In genomic region chr14:61242611-61243010, GRCm38 (mm10) we compare ENCODE assay signal across 12 mouse cellular contexts. TPM values are rescaled to one million over a fixed set of nuclear protein-coding genes. Genes with fewer than 3 reads are reported as not detected.
DNase-seq lines count a peak whose midpoint lies in the region; ATAC-seq and TF ChIP-seq lines count a peak whose summit lies in the region.
"Had no signal": no experiment of that assay in that cellular context is flagged by ENCODE, and none has a peak within 500 bp of the region (broad histone marks: within the 10 kb centered on the region; RNA-seq: fewer than 3 reads in every experiment).

No protein-coding gene starts in this region.

- TF ChIP-seq POLR2A in heart, adult 2 months (IDR thresholded peaks at IDR 0.05; ENCODE audit: insufficient read depth, low read depth, low read length): no peak
- no peak for TF ChIP-seq POLR2A in cortical plate, adult 2 months (IDR thresholded peaks at IDR 0.05; ENCODE audit: extremely low read depth, insufficient read depth, low read length)

- no peaks in the 10 kb centered on the region for H3K9me3 ChIP-seq in heart, embryonic 10.5 days
- H3K9me3 ChIP-seq in midbrain, embryonic 14.5 days (ENCODE audit: control insufficient read depth, low read length): no peaks in the 10 kb centered on the region
- no peaks in the 10 kb centered on the region; the same call in 1 of the 2 replicates for H3K9me3 ChIP-seq in midbrain, embryonic 10.5 days (replicated peaks)
- H3K9me3 ChIP-seq: embryonic facial prominence, embryonic 13.5 days; liver, embryonic 13.5 days had no signal

- intact Hi-C loops in heart, adult 2 months (cut with DNase I): loop anchor here (1.0 kb wide), 1 partner anchor 52 kb away; no protein-coding TSS in a partner anchor

- 33% methylated on average over 6 of the region's 6 CpGs for WGBS in heart, adult 2 months
- 36% methylated on average over 6 of the region's 6 CpGs for WGBS in heart, embryonic 10.5 days
- WGBS in midbrain, embryonic 14.5 days: 48% methylated on average over 6 of the region's 6 CpGs
- WGBS in midbrain, embryonic 10.5 days: 40% methylated on average over 6 of the region's 6 CpGs

- H3K4me3 ChIP-seq in heart, adult 2 months: no peak overlapping the region
- H3K4me3 ChIP-seq in heart, embryonic 10.5 days: no peak overlapping the region
- no peak overlapping the region for H3K4me3 ChIP-seq in midbrain, embryonic 14.5 days (replicated peaks; ENCODE audit: low read depth, low read length)
- no peak overlapping the region for H3K4me3 ChIP-seq in midbrain, embryonic 10.5 days
- no peak overlapping the region for H3K4me3 ChIP-seq in cortical plate, adult 2 months (ENCODE audit: insufficient read depth, low read length)
- H3K4me3 ChIP-seq: embryonic facial prominence, embryonic 13.5 days; liver, embryonic 13.5 days; neural tube, embryonic 13.5 days had no signal

- no peak overlapping the region for H3K4me2 ChIP-seq in midbrain, embryonic 14.5 days (ENCODE audit: low read length)
- H3K4me2 ChIP-seq: embryonic facial prominence, embryonic 13.5 days; liver, embryonic 13.5 days; neural tube, embryonic 13.5 days had no signal

- no peak overlapping the region for H3K9ac ChIP-seq in heart, adult 2 months (ENCODE audit: low read depth, low read length)
- H3K9ac ChIP-seq in midbrain, embryonic 14.5 days (replicated peaks; ENCODE audit: low read length): no peak overlapping the region
- H3K9ac ChIP-seq: embryonic facial prominence, embryonic 13.5 days; liver, embryonic 13.5 days; neural tube, embryonic 13.5 days had no signal

- no peak for DNase-seq in heart, adult 2 months
- DNase-seq in heart, embryonic 10.5 days (ENCODE audit: low spot score): no peak
- DNase-seq in midbrain, embryonic 14.5 days: peak; percentile 25
- DNase-seq in midbrain, embryonic 10.5 days (ENCODE audit: low spot score): no peak
- peak; percentile 52 for DNase-seq in thymus, postnatal 14 days
- DNase-seq in ovary, postnatal 14 days (ENCODE audit: low spot score): no peak
- DNase-seq in cerebellum, adult 11-12 months: no peak
- DNase-seq: heart, adult 18-20 months; liver, embryonic 13.5 days had no signal

- H3K27me3 ChIP-seq in heart, adult 2 months (ENCODE audit: control insufficient read depth, insufficient read depth, low read length): no peaks in the 10 kb centered on the region
- no peaks in the 10 kb centered on the region for H3K27me3 ChIP-seq in heart, embryonic 10.5 days (ENCODE audit: insufficient read depth, poor library complexity, severe bottlenecking)
- H3K27me3 ChIP-seq in midbrain, embryonic 14.5 days (ENCODE audit: control insufficient read depth, insufficient read depth, low read length): no peaks in the 10 kb centered on the region
- no peaks in the 10 kb centered on the region for H3K27me3 ChIP-seq in midbrain, embryonic 10.5 days (ENCODE audit: low read depth, poor library complexity, severe bottlenecking)
- H3K27me3 ChIP-seq: embryonic facial prominence, embryonic 13.5 days; liver, embryonic 13.5 days; neural tube, embryonic 13.5 days had no signal

- no peak for ATAC-seq in midbrain, embryonic 14.5 days (ENCODE audit: low FRiP score, low TSS enrichment)

- H3K79me2 ChIP-seq in heart, adult 2 months (replicated peaks; ENCODE audit: control insufficient read depth, insufficient read depth, low read length): no peaks in the 10 kb centered on the region

- no peak for TF ChIP-seq EP300 in heart, adult 2 months (IDR thresholded peaks at IDR 0.05; ENCODE audit: insufficient read depth, low read depth, low read length)

- H3K36me3 ChIP-seq in heart, adult 2 months (ENCODE audit: control insufficient read depth, insufficient read depth, low read length): no peaks in the 10 kb centered on the region
- H3K36me3 ChIP-seq in heart, embryonic 10.5 days: no peaks in the 10 kb centered on the region
- no peaks in the 10 kb centered on the region for H3K36me3 ChIP-seq in midbrain, embryonic 14.5 days (ENCODE audit: control insufficient read depth, insufficient read depth, low read length)
- no peaks in the 10 kb centered on the region for H3K36me3 ChIP-seq in midbrain, embryonic 10.5 days
- H3K36me3 ChIP-seq: embryonic facial prominence, embryonic 13.5 days; liver, embryonic 13.5 days; neural tube, embryonic 13.5 days had no signal

- H3K27ac ChIP-seq in heart, adult 2 months: no peak overlapping the region
- H3K27ac ChIP-seq in heart, embryonic 10.5 days: no peak overlapping the region
- no peak overlapping the region for H3K27ac ChIP-seq in midbrain, embryonic 14.5 days (replicated peaks; ENCODE audit: low read depth, low read length)
- H3K27ac ChIP-seq in midbrain, embryonic 10.5 days (replicated peaks): no peak overlapping the region
- no peak overlapping the region for H3K27ac ChIP-seq in cortical plate, adult 2 months (ENCODE audit: insufficient read depth, low read length)
- H3K27ac ChIP-seq: embryonic facial prominence, embryonic 13.5 days; liver, embryonic 13.5 days; neural tube, embryonic 13.5 days had no signal

- no peaks in the 10 kb centered on the region; the same call in 1 of the 2 replicates for H3K4me1 ChIP-seq in heart, adult 2 months (ENCODE audit: control insufficient read depth, insufficient read depth, low read length)
- H3K4me1 ChIP-seq in heart, embryonic 10.5 days: no peaks in the 10 kb centered on the region
- H3K4me1 ChIP-seq in midbrain, embryonic 14.5 days (ENCODE audit: control insufficient read depth, insufficient read depth, low read length): no peaks in the 10 kb centered on the region
- no peaks in the 10 kb centered on the region for H3K4me1 ChIP-seq in midbrain, embryonic 10.5 days
- peaks cover 1% of the 10 kb centered on the region; the same call in 1 of the 2 replicates for H3K4me1 ChIP-seq in cortical plate, adult 2 months (ENCODE audit: control insufficient read depth, insufficient read depth, low read length)
- H3K4me1 ChIP-seq: embryonic facial prominence, embryonic 13.5 days; liver, embryonic 13.5 days; neural tube, embryonic 13.5 days had no signal

- TF ChIP-seq CTCF in heart, adult 2 months (IDR thresholded peaks at IDR 0.05): peak; percentile 60
- peak; percentile 23; the same call in 1 of the 2 replicates for TF ChIP-seq CTCF in cortical plate, adult 2 months (IDR thresholded peaks at IDR 0.05; ENCODE audit: extremely low read depth, insufficient read depth, low read length)

RNA-seq across cellular contexts. Expression of gene Sgcg, which starts 15.7 kb away (rescaled TPM):
- total RNA-seq in heart, adult 2 months (2021): 100 to 1,000 TPM; 181 to 235 TPM
- 105 and 191 TPM in 2 replicates for polyA plus RNA-seq in heart, adult 2 months (2012; rRNA removed)
- 0.39 and 1.8 TPM in 2 replicates for polyA plus RNA-seq in heart, embryonic 10.5 days (2016; fragmentation: Nextera tagmentation; extraction: Ambion mirVana)
- polyA plus RNA-seq in midbrain, embryonic 14.5 days (2014; fragmentation: Nextera tagmentation; extraction: Ambion mirVana): not detected in 2 replicates
- not detected in 2 replicates for polyA plus RNA-seq in midbrain, embryonic 10.5 days (2016; fragmentation: Nextera tagmentation; extraction: Ambion mirVana)
- polyA plus RNA-seq in cortical plate, adult 2 months (2012; rRNA removed): 0.04 and 0.08 TPM in 2 replicates

Comparison
In these comparisons a context has a peak if more than half of its experiments do, and no peak if none do; other contexts are left out.
1. DNase-seq: peak in midbrain, embryonic 14.5 days (single experiment) and thymus, postnatal 14 days (single experiment); none in heart, adult 2 months (0 of 2), heart, embryonic 10.5 days (single experiment), midbrain, embryonic 10.5 days (single experiment), ovary, postnatal 14 days (single experiment) and cerebellum, adult 11-12 months (single experiment).
2. RNA of gene Sgcg, which starts 15.7 kb away (polyA plus RNA-seq): 105 to 191 TPM in heart, adult 2 months; 0.39 to 1.8 TPM in heart, embryonic 10.5 days, 0.04 to 0.08 TPM in cortical plate, adult 2 months, not detected in midbrain, embryonic 14.5 days and not detected in midbrain, embryonic 10.5 days; every median in the first group is over 10 times any median in the second.